6 mouse cellular contexts compared by ENCODE assay signal in genomic region chr4:41775840-41776239, GRCm38 (mm10). TPM values are rescaled to one million over a fixed set of nuclear protein-coding genes. Genes with fewer than 3 reads are reported as not detected.
"Had no signal": no experiment of that assay in that cellular context is flagged by ENCODE, and none has a peak within 500 bp of the region (broad histone marks: within the 10 kb centered on the region; RNA-seq: fewer than 3 reads in every experiment).

No protein-coding gene starts in this region.

RNA-seq across cellular contexts. Expression of gene Arid3c, which starts 44.9 kb away (rescaled TPM):
- total RNA-seq: neutrophil, adult 5-6 weeks had no signal
- polyA plus RNA-seq: spleen, adult 2 months; stomach, embryonic 14.5 days; stomach, embryonic 15.5 days; stomach, embryonic 16.5 days; thymus, postnatal 0 days had no signal
